Mouse (Mus musculus) small intestine, adult 2 months (tissue): ENCODE results near the gene 4930452B06Rik.

Experiments
- CTCF ChIP-seq: fragments of 200-500 bp; IDR thresholded peaks from 2 replicates; pipeline ENCODE4 v1.5.1; 2012; ENCODE audit warnings: low read depth, mild to moderate bottlenecking, control low read depth, inconsistent platforms, low read length, moderate library complexity, mixed read lengths; ENCODE audit not compliant: insufficient replicate concordance, insufficient read length; ENCODE audit errors: extremely low read depth
- POLR2A ChIP-seq: fragments of 200-500 bp; IDR thresholded peaks from 2 replicates; pipeline ENCODE4 v1.6.1; 2012; ENCODE audit warnings: low read depth, mild to moderate bottlenecking, control low read depth, inconsistent platforms, low read length, moderate library complexity

DNA sequence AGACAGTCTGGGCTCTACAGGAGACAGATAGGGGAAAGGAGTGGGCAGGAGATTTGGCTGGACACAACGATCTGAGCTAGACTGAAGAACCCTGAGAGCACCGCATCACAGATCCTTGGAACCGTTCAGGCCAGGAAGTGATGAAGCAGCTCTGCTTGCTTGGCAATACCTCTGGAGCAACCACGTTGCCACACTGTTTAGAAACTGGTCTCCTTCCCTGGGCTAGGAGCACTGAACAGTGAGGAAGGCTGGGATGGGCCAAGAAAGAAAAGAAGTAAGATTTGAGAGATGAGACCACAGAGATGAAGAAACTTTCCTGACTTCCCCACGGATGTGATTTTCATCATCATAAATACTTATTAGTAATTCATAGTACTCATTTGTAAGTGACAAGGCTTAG lies 45.5 kb downstream of the 4930452B06Rik start:
- TF ChIP-seq CTCF: no peak
- TF ChIP-seq POLR2A: no peak
